Mouse (Mus musculus) liver, adult 2 months (tissue): ENCODE results near the gene Ube4b.

Experiments used
- CTCF ChIP-seq: fragments of 200-500 bp; IDR thresholded peaks from 2 replicates; pipeline ENCODE4 v1.5.1; 2011; ENCODE audit warnings: low read depth, low read length, control low read depth
- POLR2A ChIP-seq: fragments of 200-500 bp; IDR thresholded peaks from 2 replicates; pipeline ENCODE4 v1.6.1; 2011; ENCODE audit warnings: low read length, control low read depth; ENCODE audit not compliant: insufficient read depth; ENCODE audit errors: extremely low read depth

DNA sequence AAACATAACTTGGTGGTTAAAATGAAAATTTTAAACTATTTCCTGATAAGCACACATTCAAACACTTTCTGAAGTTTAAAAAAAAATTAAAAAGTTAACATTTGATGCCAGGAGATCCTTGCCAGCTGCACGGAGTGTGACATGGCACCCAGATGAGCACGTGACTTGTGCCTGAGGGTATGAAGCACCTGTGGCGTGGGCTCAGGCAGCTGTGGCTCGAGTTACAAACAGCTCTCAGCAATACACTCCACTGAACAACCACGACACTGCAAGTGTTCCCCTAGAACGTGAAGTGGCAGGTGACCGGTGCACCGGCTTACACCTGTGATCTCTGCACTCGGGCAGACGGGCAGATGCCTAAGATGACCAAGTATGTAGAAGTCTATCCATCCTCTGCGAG lies 51.9 kb downstream of the Ube4b start:
- no peak for TF ChIP-seq POLR2A
- no peak for TF ChIP-seq CTCF
